Mouse (Mus musculus): ENCODE data around the gene Vmn2r69. TPM values are rescaled to one million over a fixed set of nuclear protein-coding genes. Genes with fewer than 3 reads are reported as not detected.

Vmn2r69 gene
- total RNA-seq (2012; rRNA removed) (not detected in 2 replicates), polyA plus RNA-seq (2012; ENCODE audit: insufficient read depth in 1 of 2, insufficient read length in 2 of 2, low read depth in 1 of 2, low replicate concordance in 2 of 2, missing spikeins in 1 of 2) (not detected)

GRCm38 (mm10) chr7:85415820-85416219 lies at the start of gene Vmn2r69:
TSS of gene Vmn2r69 (minus strand) at chr7:85415920.
- Histone ChIP-seq H3K4me1 (ENCODE audit: control insufficient read depth in 1 of 2, insufficient read depth in 2 of 2, low read length in 2 of 2) (no peaks in the 10 kb centered on the region), H3K27ac (ENCODE audit: control insufficient read depth, low read depth, low read length) (no peak within 1 kb of the TSS), H3K27me3 (ENCODE audit: control insufficient read depth in 1 of 2, insufficient read depth in 2 of 2, low read length in 2 of 2) (no peaks in the 10 kb centered on the region), H3K9me3 (replicated peaks; ENCODE audit: insufficient read depth, low read length) (no peaks in the 10 kb centered on the region), H3K9ac (ENCODE audit: control insufficient read depth, low read depth, low read length, poor library complexity, severe bottlenecking) (no peak within 1 kb of the TSS), H3K36me3 (ENCODE audit: control insufficient read depth in 1 of 2, insufficient read depth in 2 of 2, low read length in 2 of 2) (no peaks in the 10 kb centered on the region), H3K4me3 (ENCODE audit: control insufficient read depth in 1 of 2, insufficient read depth in 1 of 2, low read depth in 2 of 2, low read length in 2 of 2) (no peak within 1 kb of the TSS), H3K79me2 (ENCODE audit: control insufficient read depth, insufficient read depth, low read length, poor library complexity) (no peaks in the 10 kb centered on the region)
- TF ChIP-seq ZNF384 (IDR thresholded peaks at IDR 0.05; ENCODE audit: low read depth, low read length) (no peak), EP300 (IDR thresholded peaks at IDR 0.05; ENCODE audit: low read depth in 1 of 2, low read length in 2 of 2) (no peak), MAZ (IDR thresholded peaks at IDR 0.05; ENCODE audit: low read depth, low read length) (no peak), USF2 (IDR thresholded peaks at IDR 0.05; ENCODE audit: borderline replicate concordance in 1 of 2, insufficient read depth in 1 of 2, low read depth in 1 of 2, low read length in 2 of 2) (no peak), CHD2 (IDR thresholded peaks at IDR 0.05; ENCODE audit: low read length) (no peak), RAD21 (IDR thresholded peaks at IDR 0.05; ENCODE audit: low read depth, low read length) (no peak), ELF1 (IDR thresholded peaks at IDR 0.05; ENCODE audit: low read depth, low read length) (no peak), MAFK (IDR thresholded peaks at IDR 0.05; ENCODE audit: borderline replicate concordance, low read depth, low read length) (no peak), E2F4 (IDR thresholded peaks at IDR 0.05; ENCODE audit: borderline replicate concordance, low read depth, low read length) (no peak), POLR2AphosphoS5 (IDR thresholded peaks at IDR 0.05; ENCODE audit: borderline replicate concordance, low read depth, low read length) (no peak), BHLHE40 (IDR thresholded peaks at IDR 0.05; ENCODE audit: borderline replicate concordance, low read depth, low read length) (no peak), SMC3 (IDR thresholded peaks at IDR 0.05; ENCODE audit: low read depth, low read length) (no peak), HCFC1 (IDR thresholded peaks at IDR 0.05; ENCODE audit: low read depth, low read length) (no peak), USF1 (IDR thresholded peaks at IDR 0.05; ENCODE audit: low read depth, low read length) (no peak), CTCF (IDR thresholded peaks at IDR 0.05 in 2 of 3, conservative IDR thresholded peaks at IDR 0.05 in 1 of 3; ENCODE audit: control insufficient read depth in 1 of 3, insufficient read depth in 1 of 3, low read depth in 2 of 3, low read length in 3 of 3, poor library complexity in 1 of 3, severe bottlenecking in 1 of 3) (no peak), MYB (IDR thresholded peaks at IDR 0.05; ENCODE audit: low read depth, low read length) (no peak), ZMIZ1 (IDR thresholded peaks at IDR 0.05; ENCODE audit: low read depth, low read length) (no peak), NELFE (IDR thresholded peaks at IDR 0.05; ENCODE audit: low read depth, low read length) (no peak), CHD1 (IDR thresholded peaks at IDR 0.05; ENCODE audit: low read depth, low read length) (no peak)
- no peak for DNase-seq (ENCODE audit: low read depth, low spot score)

Other genes with a start within 250 kb of the Vmn2r69 start
- gene Vmn2r68, start 178.1 kb downstream of the Vmn2r69 start, total RNA-seq (2012; rRNA removed) = not detected in 2 replicates
- gene Vmn2r68, start 178.1 kb downstream of the Vmn2r69 start, polyA plus RNA-seq (2012; ENCODE audit: insufficient read depth in 1 of 2, insufficient read length in 2 of 2, low read depth in 1 of 2, low replicate concordance in 2 of 2, missing spikeins in 1 of 2) = not detected
- gene Vmn2r71, start 147.2 kb upstream of the Vmn2r69 start, total RNA-seq (2012; rRNA removed) = not detected in 2 replicates
- gene Vmn2r71, start 147.2 kb upstream of the Vmn2r69 start, polyA plus RNA-seq (2012; ENCODE audit: insufficient read depth in 1 of 2, insufficient read length in 2 of 2, low read depth in 1 of 2, low replicate concordance in 2 of 2, missing spikeins in 1 of 2) = not detected
- not detected in 2 replicates for gene Vmn2r70, start 153.3 kb upstream of the Vmn2r69 start, total RNA-seq (2012; rRNA removed)
- gene Vmn2r70, start 153.3 kb upstream of the Vmn2r69 start, polyA plus RNA-seq (2012; ENCODE audit: insufficient read depth in 1 of 2, insufficient read length in 2 of 2, low read depth in 1 of 2, low replicate concordance in 2 of 2, missing spikeins in 1 of 2) = not detected